Mouse (Mus musculus): ENCODE results near the gene Inpp5b.

Inpp5b gene

GRCm38 (mm10) chr4:124741376-124742343 lies at the start of gene Inpp5b:
Inpp5b (plus strand) TSS chr4:124741850.
- in situ Hi-C loops (cut with MboI, MseI): no loop called here

- in situ Hi-C loops (cut with MboI, MseI): loop anchor here in 1 of 2 experiments (25.0 kb wide), 2 partner anchors 955 to 1855 kb away; partner anchors contain the start of gene Ppt1
Measured at GRCm38 (mm10) chr4:124692416-124692861, 49.2 kb upstream of the Inpp5b start.

GRCm38 (mm10) chr4:124693135-124693894 lies 48.3 kb upstream of the Inpp5b start, which contains the start of gene Utp11:
Utp11 (minus strand) TSS chr4:124693600.
- in situ Hi-C loops (cut with MboI, MseI): loop anchor here in 1 of 2 experiments (25.0 kb wide), 2 partner anchors 956 to 1856 kb away; partner anchors contain the start of gene Ppt1

GRCm38 (mm10) chr4:124694572-124694971 lies 47.1 kb upstream of the Inpp5b start:
- in situ Hi-C loops (cut with MboI, MseI): loop anchor here in 1 of 2 experiments (25.0 kb wide), 2 partner anchors 957 to 1857 kb away; partner anchors contain the start of gene Ppt1

GRCm38 (mm10) chr4:124695786-124696516 lies 45.7 kb upstream of the Inpp5b start:
- in situ Hi-C loops (cut with MboI, MseI): loop anchor here (5.0 to 25.0 kb wide), 3 partner anchors 779 to 1859 kb away; partner anchors contain the start of genes 4930535I16Rik (in 1 of the 2), Ppt1 (in 1 of the 2) and Rragc (in 1 of the 2)

- in situ Hi-C loops (cut with MboI, MseI): loop anchor here (5.0 to 25.0 kb wide), 6 partner anchors 363 to 1862 kb away; partner anchors contain the start of genes 4930535I16Rik (in 1 of the 2), Dnali1 (in 1 of the 2), Ppt1 (in 1 of the 2) and Rragc (in 1 of the 2)
Measured at GRCm38 (mm10) chr4:124699791-124700190, 41.9 kb upstream of the Inpp5b start.

GRCm38 (mm10) chr4:124700248-124700971 lies 41.2 kb upstream of the Inpp5b start, which contains the start of gene Fhl3:
Fhl3 (plus strand) TSS chr4:124700701.
- in situ Hi-C loops (cut with MboI, MseI): loop anchor here (5.0 to 25.0 kb wide), 3 partner anchors 362 to 1126 kb away; partner anchors contain the start of genes Dnali1 (in 1 of the 2) and Snip1 (in 1 of the 2)

GRCm38 (mm10) chr4:124701052-124701845 lies 40.4 kb upstream of the Inpp5b start:
- in situ Hi-C loops (cut with MboI, MseI): loop anchor here (5.0 to 25.0 kb wide), 3 partner anchors 361 to 1126 kb away; partner anchors contain the start of genes Dnali1 (in 1 of the 2) and Snip1 (in 1 of the 2)

- in situ Hi-C loops (cut with MboI, MseI): loop anchor here (5.0 to 25.0 kb wide), 3 partner anchors 360 to 1127 kb away; partner anchors contain the start of genes Dnali1 (in 1 of the 2) and Snip1 (in 1 of the 2)
Measured at GRCm38 (mm10) chr4:124701916-124702315, 39.7 kb upstream of the Inpp5b start.

- in situ Hi-C loops (cut with MboI, MseI): loop anchor here (5.0 to 25.0 kb wide), 3 partner anchors 359 to 1129 kb away; partner anchors contain the start of genes Dnali1 (in 1 of the 2) and Snip1 (in 1 of the 2)
Measured at GRCm38 (mm10) chr4:124703406-124703805, 38.2 kb upstream of the Inpp5b start.

GRCm38 (mm10) chr4:124703881-124704796 lies 37.5 kb upstream of the Inpp5b start:
- in situ Hi-C loops (cut with MboI, MseI): loop anchor here (5.0 to 25.0 kb wide), 3 partner anchors 358 to 1129 kb away; partner anchors contain the start of genes Dnali1 (in 1 of the 2) and Snip1 (in 1 of the 2)

GRCm38 (mm10) chr4:124704797-124705474 lies 36.7 kb upstream of the Inpp5b start:
- in situ Hi-C loops (cut with MboI, MseI): loop anchor here (5.0 to 25.0 kb wide), 5 partner anchors 52 to 1130 kb away; partner anchors contain the start of genes Dnali1 (in 1 of the 2), Snip1 (in 1 of the 2) and Zc3h12a (in 1 of the 2)

- in situ Hi-C loops (cut with MboI, MseI): loop anchor here in 1 of 2 experiments (5.0 to 25.0 kb wide), 4 partner anchors 52 to 1131 kb away; partner anchors contain the start of genes Dnali1, Snip1 and Zc3h12a
Measured at GRCm38 (mm10) chr4:124705661-124706269, 35.9 kb upstream of the Inpp5b start.

- in situ Hi-C loops (cut with MboI, MseI): loop anchor here in 1 of 2 experiments (5.0 to 25.0 kb wide), 4 partner anchors 50 to 1133 kb away; partner anchors contain the start of genes Dnali1, Snip1 and Zc3h12a
Measured at GRCm38 (mm10) chr4:124707381-124708199, 34.1 kb upstream of the Inpp5b start.

GRCm38 (mm10) chr4:124708200-124708517 lies 33.5 kb upstream of the Inpp5b start:
- in situ Hi-C loops (cut with MboI, MseI): loop anchor here in 1 of 2 experiments (5.0 to 25.0 kb wide), 4 partner anchors 49 to 1133 kb away; partner anchors contain the start of genes Dnali1, Snip1 and Zc3h12a

Data from T-helper 17 cell (primary cell).